In the genomic region with DNA sequence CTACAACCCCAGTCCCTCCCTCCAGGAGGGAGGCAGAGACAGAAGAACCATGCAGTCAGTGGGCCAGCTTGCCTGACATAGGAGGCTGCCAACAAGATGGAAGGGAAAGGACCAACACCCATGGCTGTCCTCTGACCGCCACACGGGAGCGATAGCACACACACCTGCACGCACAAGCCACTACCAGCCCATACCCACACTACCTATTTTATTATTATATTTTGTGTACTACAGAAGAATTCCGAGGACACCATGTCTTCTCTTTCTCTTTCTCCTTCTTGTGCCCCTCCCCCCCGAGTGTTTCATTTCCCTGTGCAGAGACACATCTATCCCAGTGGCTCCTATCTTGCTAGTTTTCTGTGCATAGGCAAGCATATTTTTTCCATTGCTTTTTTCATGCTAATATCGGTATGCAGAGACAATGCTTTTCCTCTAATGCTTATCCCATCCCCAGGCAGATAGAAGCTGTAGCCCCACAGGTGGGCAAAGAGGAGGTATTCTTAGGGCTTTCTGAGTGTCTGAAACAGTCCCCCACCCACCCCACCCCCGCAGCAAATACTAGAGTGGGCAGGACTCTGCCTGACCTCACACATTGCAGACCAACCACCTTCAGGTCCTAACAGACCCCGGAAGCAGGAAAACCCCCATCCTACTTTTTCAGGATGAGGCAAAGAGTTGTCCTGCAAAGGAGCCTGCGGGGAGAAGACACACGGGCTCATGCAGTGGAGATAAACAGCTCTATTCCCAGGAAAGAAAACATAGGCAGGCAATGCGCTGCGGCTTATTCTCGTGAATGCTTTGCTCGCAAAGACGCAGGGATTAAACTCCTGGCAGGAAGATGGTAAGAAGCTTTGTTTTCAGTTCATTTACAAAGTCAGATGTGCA, we compare ENCODE assay signal across 9 mouse cellular contexts. TPM values are rescaled to one million over a fixed set of nuclear protein-coding genes. Genes with fewer than 3 reads are reported as not detected.
DNase-seq lines count a peak whose midpoint lies in the region; ATAC-seq and TF ChIP-seq lines count a peak whose summit lies in the region.
"Had no signal": no experiment of that assay in that cellular context is flagged by ENCODE, and none has a peak within 500 bp of the region (broad histone marks: within the 10 kb centered on the region; RNA-seq: fewer than 3 reads in every experiment).

No protein-coding gene starts in this region.

- no peak for TF ChIP-seq POLR2A in lung, adult 2 months (IDR thresholded peaks at IDR 0.05; ENCODE audit: borderline replicate concordance, extremely low read depth, low read depth, low read length)

- 19% methylated on average over 16 of the region's 16 CpGs for WGBS in lung, embryonic 14.5 days
- 23% methylated on average over 16 of the region's 16 CpGs for WGBS in lung, adult 2 months
- WGBS in forebrain, embryonic 10.5 days = 12% methylated on average over 16 of the region's 16 CpGs
- WGBS in intestine, embryonic 15.5 days = 17% methylated on average over 16 of the region's 16 CpGs

- H3K4me2 ChIP-seq in lung, embryonic 14.5 days = peak overlapping the region; percentile 61
- peak overlapping the region; percentile 52 for H3K4me2 ChIP-seq in intestine, embryonic 15.5 days (replicated peaks)

- ATAC-seq in lung, embryonic 14.5 days (ENCODE audit: insufficient read depth) = 0 out of 2 replicates have a peak, but pooled peaks have one; percentile 39
- ATAC-seq in intestine, embryonic 15.5 days = peak; percentile 34; the same call in 1 of the 2 replicates
- no peak for ATAC-seq in megakaryocyte, adult 5-6 weeks (ENCODE audit: poor library complexity, severe bottlenecking)

- DNase-seq in lung, embryonic 14.5 days = no peak
- no peak for DNase-seq in lung, adult 2 months
- DNase-seq in forebrain, embryonic 10.5 days (ENCODE audit: extremely low spot score, low spot score) = no peak
- peak; percentile 23 for DNase-seq in retina, embryonic 14.5 days (ENCODE audit: low spot score)
- no peak for DNase-seq in gastrocnemius, postnatal 10 days
- DNase-seq in thymus, adult 18-20 months = no peak
- DNase-seq: kidney, postnatal 25 days had no signal

- no peaks in the 10 kb centered on the region for H3K9me3 ChIP-seq in lung, embryonic 14.5 days (ENCODE audit: low read depth, low read length)
- H3K9me3 ChIP-seq in forebrain, embryonic 10.5 days = peaks cover 7% of the 10 kb centered on the region; the same call in 1 of the 2 replicates
- H3K9me3 ChIP-seq in intestine, embryonic 15.5 days = no peaks in the 10 kb centered on the region

- no peak overlapping the region for H3K27ac ChIP-seq in lung, embryonic 14.5 days (ENCODE audit: low read depth)
- 0 out of 2 replicates have a peak overlapping the region, but pooled peaks have one; percentile 51 for H3K27ac ChIP-seq in forebrain, embryonic 10.5 days
- H3K27ac ChIP-seq in intestine, embryonic 15.5 days = peak overlapping the region; percentile 14; the same call in 1 of the 2 replicates

- H3K4me3 ChIP-seq in lung, embryonic 14.5 days (ENCODE audit: low read depth, low read length) = no peak overlapping the region
- H3K4me3 ChIP-seq in lung, adult 2 months (replicated peaks; ENCODE audit: extremely low read depth, low read depth, low read length) = no peak overlapping the region
- peak overlapping the region; percentile 36 for H3K4me3 ChIP-seq in forebrain, embryonic 10.5 days
- no peak overlapping the region for H3K4me3 ChIP-seq in intestine, embryonic 15.5 days (replicated peaks)

- H3K36me3 ChIP-seq in lung, embryonic 14.5 days (ENCODE audit: insufficient read depth) = no peaks in the 10 kb centered on the region
- no peaks in the 10 kb centered on the region for H3K36me3 ChIP-seq in forebrain, embryonic 10.5 days (replicated peaks)
- no peaks in the 10 kb centered on the region for H3K36me3 ChIP-seq in intestine, embryonic 15.5 days

- no peak for TF ChIP-seq CTCF in lung, embryonic 14.5 days (IDR thresholded peaks at IDR 0.05; ENCODE audit: low read depth)
- TF ChIP-seq CTCF in lung, adult 2 months (IDR thresholded peaks at IDR 0.05; ENCODE audit: insufficient read depth, low read length) = no peak

- no peaks in the 10 kb centered on the region for H3K27me3 ChIP-seq in lung, embryonic 14.5 days (ENCODE audit: insufficient read depth, low read length)
- peaks cover 38% of the 10 kb centered on the region for H3K27me3 ChIP-seq in forebrain, embryonic 10.5 days (ENCODE audit: poor library complexity, severe bottlenecking)
- no peaks in the 10 kb centered on the region for H3K27me3 ChIP-seq in intestine, embryonic 15.5 days (replicated peaks)

- H3K9ac ChIP-seq in lung, embryonic 14.5 days = no peak overlapping the region
- no peak overlapping the region for H3K9ac ChIP-seq in intestine, embryonic 15.5 days

- peaks cover 18% of the 10 kb centered on the region for H3K4me1 ChIP-seq in lung, embryonic 14.5 days (ENCODE audit: insufficient read depth)
- peaks cover 3% of the 10 kb centered on the region; the same call in 1 of the 2 replicates for H3K4me1 ChIP-seq in lung, adult 2 months (ENCODE audit: control insufficient read depth, insufficient read depth, low read length)
- H3K4me1 ChIP-seq in forebrain, embryonic 10.5 days = peaks cover 32% of the 10 kb centered on the region
- H3K4me1 ChIP-seq in intestine, embryonic 15.5 days (replicated peaks) = peaks cover 21% of the 10 kb centered on the region

RNA-seq across cellular contexts. Expression of a gene that starts 10.8 kb away (rescaled TPM):
- polyA plus RNA-seq in lung, embryonic 14.5 days (2014; fragmentation: Nextera tagmentation; extraction: Ambion mirVana) = 1.4 and 2.1 TPM in 2 replicates
- polyA plus RNA-seq in lung, adult 2 months (2012; rRNA removed) = 6.4 and 11.9 TPM in 2 replicates
- polyA plus RNA-seq in forebrain, embryonic 10.5 days (2016; fragmentation: Nextera tagmentation; extraction: Ambion mirVana) = 0.18 and 0.27 TPM in 2 replicates
- polyA plus RNA-seq in intestine, embryonic 15.5 days (2015; fragmentation: Nextera tagmentation; extraction: Ambion mirVana) = 0.98 and 1.2 TPM in 2 replicates
- 94.0 and 94.4 TPM in 2 replicates for total RNA-seq in megakaryocyte, adult 5-6 weeks (2015)
- total RNA-seq in megakaryocyte, adult 5-6 weeks (2017) = 44.4 and 60.0 TPM in 2 replicates
- total RNA-seq in gastrocnemius, postnatal 10 days (2021) = 1 to 10 TPM; 2.1 to 3.1 TPM
